Mouse (Mus musculus): ENCODE data around the gene Tmem175. TPM values are rescaled to one million over a fixed set of nuclear protein-coding genes. Genes with fewer than 3 reads are reported as not detected.

Tmem175 gene
- total RNA-seq, 2 experiments from 2014 or later: 8.5 to 11.1 TPM

- DNase-seq: peak; percentile 42 to 43
These were observed 48.2 kb downstream of the Tmem175 start for GRCm38 (mm10) chr5:108677605-108678295.

- no peak for DNase-seq
These were observed 48.8 kb downstream of the Tmem175 start for GRCm38 (mm10) chr5:108678296-108678854.

- no peak for DNase-seq
These were observed 50.3 kb downstream of the Tmem175 start for GRCm38 (mm10) chr5:108679909-108680308.

- DNase-seq: no peak
These were observed 51.3 kb downstream of the Tmem175 start for GRCm38 (mm10) chr5:108680871-108681270.

GRCm38 (mm10) chr5:108689091-108689490 is 59.5 kb downstream of the Tmem175 start:
- no peak for DNase-seq

GRCm38 (mm10) chr5:108691152-108691551 is 61.6 kb downstream of the Tmem175 start:
- no peak for DNase-seq

- peak; percentile 66 to 78 for DNase-seq
These were observed 62.7 kb downstream of the Tmem175 start, which contains the start of gene Fgfrl1 for GRCm38 (mm10) chr5:108692271-108692670. Gene Fgfrl1 (plus strand): TSS chr5:108692382.

GRCm38 (mm10) chr5:108693872-108694288 is 64.3 kb downstream of the Tmem175 start:
- DNase-seq: peak; percentile 90 to 93

GRCm38 (mm10) chr5:108694352-108695261 is 65.0 kb downstream of the Tmem175 start:
- DNase-seq: peak; percentile 35 to 52

GRCm38 (mm10) chr5:108695861-108696260 is 66.3 kb downstream of the Tmem175 start:
- no peak for DNase-seq

- no peak for DNase-seq
These were observed 67.0 kb downstream of the Tmem175 start for GRCm38 (mm10) chr5:108696542-108696941.

- no peak for DNase-seq
These were observed 67.8 kb downstream of the Tmem175 start for GRCm38 (mm10) chr5:108697341-108697753.

Other genes with a start within 250 kb of the Tmem175 start
- gene Pde6b, start 241.4 kb upstream of the Tmem175 start, total RNA-seq (2021): not detected
- gene Atp5k, start 195.3 kb upstream of the Tmem175 start, total RNA-seq (2021): 1,000 to 10,000 TPM; 1,085 to 1,145 TPM
- gene Mfsd7a, start 180.9 kb upstream of the Tmem175 start, total RNA-seq (2021): 1 to 10 TPM; 1.8 to 2.9 TPM
- 10 to 100 TPM; 29.9 to 31.3 TPM for gene Pcgf3, start 168.5 kb upstream of the Tmem175 start, total RNA-seq (2021)
- under 1 TPM in 1 of 2 experiments, not detected in 1; 0.21 TPM for gene Cplx1, start 79.7 kb upstream of the Tmem175 start, total RNA-seq (2021)
- 10 to 100 TPM; 18.2 to 21.5 TPM for gene Gak, start within 50 bp of the Tmem175 start, total RNA-seq (2021)
- gene Idua, start 30.6 kb downstream of the Tmem175 start, total RNA-seq (2021): 10 to 100 TPM; 18.1 to 21.4 TPM
- 1 to 10 TPM; 4.8 to 6.6 TPM for gene Dgkq, start 39.9 kb downstream of the Tmem175 start, total RNA-seq (2021)
- gene Slc26a1, start 45.8 kb downstream of the Tmem175 start, total RNA-seq (2021): not detected
- gene Fgfrl1, start 62.6 kb downstream of the Tmem175 start, total RNA-seq (2021): 10 to 100 TPM; 23.7 to 26.1 TPM
- gene Rnf212, start 145.2 kb downstream of the Tmem175 start, total RNA-seq (2021): not detected
- gene Tmed11, start 165.6 kb downstream of the Tmem175 start, total RNA-seq (2021): not detected
- gene Vmn2r8, start 179.1 kb downstream of the Tmem175 start, total RNA-seq (2021): not detected
- gene Vmn2r9, start 222.8 kb downstream of the Tmem175 start, total RNA-seq (2021): not detected

All from heart, adult 18-20 months (tissue).